Mouse (Mus musculus): ENCODE measurements around the gene Cldn24. TPM values are rescaled to one million over a fixed set of nuclear protein-coding genes. Genes with fewer than 3 reads are reported as not detected.

The Cldn24 gene
- polyA plus RNA-seq (2014; fragmentation: Illumina TruSeq; extraction: RNeasy Lipid Tissue Mini Kit (QIAGEN cat#74804); ENCODE audit: low read depth, low replicate concordance): not detected

GRCm38 (mm10) chr8:47821843-47822242, at the start of gene Cldn24:
Gene Cldn24, plus strand, starts transcription at chr8:47822143.

GRCm38 (mm10) chr8:47824182-47824581, 2.2 kb downstream of the Cldn24 start, which contains the start of gene Cldn22:
Gene Cldn22, plus strand, starts transcription at chr8:47824482.

Other genes with a start within 250 kb of the Cldn24 start
- gene Ing2, start 146.6 kb upstream of the Cldn24 start, polyA plus RNA-seq (2014; fragmentation: Illumina TruSeq; extraction: RNeasy Lipid Tissue Mini Kit (QIAGEN cat#74804); ENCODE audit: low read depth, low replicate concordance): 15.8 TPM
- gene Cdkn2aip, start 108.2 kb upstream of the Cldn24 start, polyA plus RNA-seq (2014; fragmentation: Illumina TruSeq; extraction: RNeasy Lipid Tissue Mini Kit (QIAGEN cat#74804); ENCODE audit: low read depth, low replicate concordance): 14.7 TPM
- gene Cldn22, start 2.3 kb downstream of the Cldn24 start, polyA plus RNA-seq (2014; fragmentation: Illumina TruSeq; extraction: RNeasy Lipid Tissue Mini Kit (QIAGEN cat#74804); ENCODE audit: low read depth, low replicate concordance): not detected
- gene Wwc2, start 168.8 kb downstream of the Cldn24 start, polyA plus RNA-seq (2014; fragmentation: Illumina TruSeq; extraction: RNeasy Lipid Tissue Mini Kit (QIAGEN cat#74804); ENCODE audit: low read depth, low replicate concordance): 46.1 TPM